Mouse (Mus musculus) limb, embryonic 13.5 days (tissue): Measurements from ENCODE around the gene Arhgef26. TPM values are rescaled to one million over a fixed set of nuclear protein-coding genes. Genes with fewer than 3 reads are reported as not detected.

Experiments
- polyA plus RNA-seq: library from polyadenylated mRNA; unstranded; fragments of >200 nt; fragmentation: Nextera tagmentation; extraction: Ambion mirVana; gene quantifications from 2 replicates; pipeline ENCODE4 v1.2.1, GENCODE M21; 2015

Arhgef26 gene
- polyA plus RNA-seq, 1 experiment from 2014 or later, result 10.5 TPM

Other genes with a start within 250 kb of the Arhgef26 start
- 35.5 and 38.8 TPM in 2 replicates for gene Dhx36, start 168.7 kb downstream of the Arhgef26 start, polyA plus RNA-seq